Mouse (Mus musculus) urinary bladder, postnatal 25 days (tissue): ENCODE data around the gene Doc2a.
"Not testable (repeated sequence)": the region's sequence is repeated elsewhere in the genome, so short reads cannot be mapped to it uniquely, and the experiment has no call there.

Experiments
- DNase-seq: peaks from one replicate; pipeline ENCODE4 v3.0.0; 2022; ENCODE audit warnings: low spot score

Gene Doc2a

DNA sequence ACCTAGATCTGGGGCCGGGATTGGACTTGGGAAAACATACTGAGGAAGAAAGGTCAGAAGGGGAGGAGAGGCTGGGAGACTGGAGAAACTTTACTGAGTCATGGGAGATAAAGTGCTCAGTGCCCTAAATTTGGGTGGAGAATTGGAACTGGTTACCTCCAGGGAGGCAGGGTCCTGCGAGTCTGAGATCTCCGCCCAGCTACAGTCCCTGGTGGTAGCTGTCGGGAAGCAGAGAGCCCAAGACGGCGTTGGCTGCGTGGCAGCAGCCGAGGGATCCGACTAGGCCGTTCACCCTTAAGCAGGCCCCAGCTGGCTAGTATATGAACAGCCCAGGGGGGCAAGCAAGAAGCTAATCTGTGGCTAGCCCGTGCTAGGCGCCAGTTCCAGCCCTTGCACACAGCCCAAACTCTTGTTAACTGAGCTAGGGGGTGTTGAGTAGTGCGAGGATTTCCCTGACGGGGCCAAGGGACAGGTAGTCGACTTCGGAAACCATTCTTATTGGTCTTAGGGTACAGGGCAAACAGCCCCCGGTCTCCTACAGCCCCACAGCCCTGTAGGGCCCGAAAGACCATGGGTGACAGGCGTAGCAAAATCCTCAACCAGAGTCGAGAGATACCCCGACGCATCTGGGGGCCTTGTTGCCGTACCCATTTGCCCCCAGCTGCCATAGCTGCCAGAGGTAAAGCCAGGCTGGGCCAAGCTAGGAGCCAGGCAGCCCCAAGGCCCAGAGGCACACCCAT, 22.7 kb downstream of the Doc2a start:
- DNase-seq, result no peak

DNA sequence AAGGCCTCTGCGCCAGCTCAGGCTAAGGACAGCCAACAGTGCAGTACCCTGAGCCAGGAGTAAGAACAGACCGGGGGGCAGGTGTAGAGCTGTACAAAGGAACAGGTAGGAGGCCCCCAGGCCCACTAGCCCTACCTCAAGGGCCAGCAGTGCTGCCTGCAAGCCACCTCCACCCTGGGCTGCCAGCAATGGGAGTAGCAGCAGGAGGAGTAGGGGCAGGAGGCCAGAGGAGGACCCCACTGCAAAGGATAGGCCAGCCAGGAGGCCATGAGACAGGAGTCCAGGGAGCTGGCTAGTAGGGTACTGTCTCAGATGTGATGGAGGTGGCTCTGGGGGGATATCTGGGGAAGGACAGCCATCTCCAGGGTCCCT, 23.3 kb downstream of the Doc2a start:
- no peak for DNase-seq

DNA sequence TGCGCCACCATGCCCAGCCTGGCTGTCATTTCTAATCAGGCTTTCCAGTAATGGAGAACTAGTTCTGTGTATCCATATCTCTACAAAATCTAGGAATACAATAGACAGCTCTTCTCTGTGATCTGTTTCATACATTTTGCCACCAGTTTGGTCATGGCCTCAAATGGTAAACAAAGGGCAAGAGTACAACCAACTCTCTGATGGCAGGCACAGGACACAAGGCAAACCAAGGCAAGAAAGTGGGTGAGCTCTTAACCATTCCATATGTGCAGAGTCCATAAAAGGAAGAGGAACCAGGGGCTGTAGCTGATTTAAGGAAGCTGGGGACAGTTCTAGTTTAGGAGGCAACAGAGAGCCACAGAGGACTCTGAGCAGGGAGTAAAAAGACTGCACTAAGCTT, 30.0 kb downstream of the Doc2a start:
- no peak for DNase-seq

DNA sequence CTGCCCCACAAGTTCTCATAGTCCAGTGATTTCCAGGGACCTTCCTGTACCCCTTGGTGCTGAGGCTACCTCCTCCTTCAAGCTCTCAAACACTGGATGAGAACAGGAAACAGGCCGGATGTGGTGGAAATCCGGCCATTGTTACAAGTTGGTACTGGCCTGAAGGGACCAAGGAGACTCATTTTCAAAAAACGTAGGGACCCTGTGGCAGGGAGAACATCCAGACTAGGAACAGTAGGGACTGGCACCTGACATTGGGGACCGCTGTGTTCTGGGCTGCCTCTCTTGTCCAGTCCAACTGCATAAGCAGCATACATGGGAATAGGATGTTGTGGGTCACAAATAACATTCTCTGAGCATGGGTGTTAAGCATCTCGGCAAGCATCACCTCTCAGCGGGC, 33.8 kb downstream of the Doc2a start:
- no peak for DNase-seq

DNA sequence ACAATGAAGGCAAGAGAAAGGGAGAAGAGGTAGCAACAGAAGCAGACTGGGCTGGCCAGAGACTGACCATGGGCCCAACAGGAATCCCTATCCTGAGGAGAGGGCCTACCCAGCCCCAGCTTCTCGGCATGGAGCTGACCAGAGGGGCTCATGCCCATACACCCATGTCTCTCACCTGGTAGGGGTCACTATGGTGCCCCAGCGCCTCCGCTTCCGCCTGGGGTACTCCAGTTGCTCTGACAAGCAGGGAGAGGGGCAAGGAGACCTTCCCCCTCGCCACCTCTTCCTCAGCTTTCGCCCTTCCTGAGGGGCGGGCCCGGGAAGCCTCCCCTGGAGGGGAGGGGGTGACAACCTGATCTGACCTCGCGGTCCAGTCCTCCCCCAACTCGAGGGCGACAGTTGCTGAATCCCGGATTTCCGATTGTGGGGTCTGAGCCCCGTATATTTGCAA, 36.5 kb downstream of the Doc2a start:
- DNase-seq, result no peak

DNA sequence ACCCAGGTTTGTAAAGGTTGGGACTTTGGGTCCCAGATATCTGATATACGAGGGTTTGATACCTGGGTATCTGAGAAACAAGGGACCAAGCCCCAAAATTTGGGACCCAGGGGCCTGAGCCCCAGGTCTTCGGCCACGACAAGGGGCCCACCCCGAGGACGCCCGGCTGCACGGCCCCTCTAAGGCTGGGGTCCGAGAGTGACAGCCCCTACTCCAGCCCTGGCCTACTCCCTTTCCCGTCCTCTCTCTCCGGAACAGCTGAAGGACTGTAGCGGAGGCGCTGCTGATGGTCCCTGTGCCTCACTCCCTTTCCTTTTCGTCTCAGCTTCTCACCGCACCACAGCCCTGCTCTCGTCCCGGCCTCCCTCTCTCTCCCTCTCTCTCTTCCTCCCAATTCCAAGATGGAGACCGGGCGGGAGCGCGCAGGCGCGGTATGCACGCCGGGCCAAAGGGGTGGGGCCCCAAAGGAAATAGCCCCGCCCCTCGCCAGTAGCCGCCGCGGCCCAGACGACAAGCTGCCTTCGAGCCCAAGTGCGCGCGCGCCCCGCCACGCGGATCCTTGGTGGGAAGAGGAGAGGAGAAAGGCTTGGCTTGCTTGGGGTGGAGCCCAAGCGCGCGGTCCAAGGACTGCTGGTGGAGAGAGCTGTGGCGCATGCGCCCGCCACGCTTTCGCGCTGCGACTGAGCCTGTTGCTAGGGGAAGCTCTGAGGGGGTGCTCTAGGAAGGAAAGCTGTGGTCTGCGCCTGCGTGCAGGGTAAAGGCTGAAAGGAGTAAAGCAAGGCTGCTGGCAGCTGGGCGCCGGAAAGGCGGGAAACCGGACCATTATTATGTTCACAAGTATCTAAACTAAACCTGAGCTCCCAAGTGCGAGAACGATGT, 37.3 kb downstream of the Doc2a start, which contains the start of gene Taok2:
Gene Taok2 (minus strand): TSS at position 418 of the 879 bp plus-strand sequence.
- DNase-seq, result peak; percentile 97

DNA sequence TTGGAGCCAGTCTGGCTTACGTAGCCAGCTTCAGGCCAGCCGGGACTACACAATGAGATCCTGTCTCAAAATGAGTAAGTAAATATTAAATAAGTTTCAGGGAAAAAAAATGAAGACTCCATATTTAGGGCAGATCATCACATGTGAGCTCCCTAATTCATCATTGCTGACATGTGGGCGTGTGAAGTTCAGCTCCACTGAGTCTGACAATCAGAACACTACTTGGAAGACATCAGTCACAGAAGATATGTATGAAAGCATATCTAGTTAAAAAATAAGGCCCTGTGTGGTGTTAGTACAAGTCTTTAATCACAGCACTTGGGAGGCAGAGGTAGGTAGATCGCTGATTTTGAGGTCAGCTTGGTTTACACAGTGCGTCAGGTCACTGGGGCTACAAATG, 40.1 kb downstream of the Doc2a start:
- no peak for DNase-seq

DNA sequence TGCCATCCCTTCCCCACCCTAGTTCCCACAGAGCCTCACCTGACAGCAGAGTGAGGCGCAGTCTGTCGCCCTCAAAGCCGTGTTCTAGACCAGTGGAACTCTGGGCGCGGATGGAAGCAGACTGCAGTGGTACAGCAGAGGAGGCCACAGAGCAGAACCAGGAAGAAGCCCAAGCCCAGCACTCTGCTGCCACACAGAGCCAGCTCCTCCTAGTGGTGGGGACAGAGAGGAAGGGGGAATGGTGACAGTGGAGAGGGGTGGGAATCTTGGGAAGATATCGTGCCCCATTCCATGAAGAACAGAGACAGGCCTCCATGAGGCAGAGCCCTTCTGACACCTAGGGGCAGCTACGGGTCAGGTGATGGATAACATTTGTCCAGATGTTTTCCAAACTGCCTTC, 41.6 kb downstream of the Doc2a start:
- no peak for DNase-seq

DNA sequence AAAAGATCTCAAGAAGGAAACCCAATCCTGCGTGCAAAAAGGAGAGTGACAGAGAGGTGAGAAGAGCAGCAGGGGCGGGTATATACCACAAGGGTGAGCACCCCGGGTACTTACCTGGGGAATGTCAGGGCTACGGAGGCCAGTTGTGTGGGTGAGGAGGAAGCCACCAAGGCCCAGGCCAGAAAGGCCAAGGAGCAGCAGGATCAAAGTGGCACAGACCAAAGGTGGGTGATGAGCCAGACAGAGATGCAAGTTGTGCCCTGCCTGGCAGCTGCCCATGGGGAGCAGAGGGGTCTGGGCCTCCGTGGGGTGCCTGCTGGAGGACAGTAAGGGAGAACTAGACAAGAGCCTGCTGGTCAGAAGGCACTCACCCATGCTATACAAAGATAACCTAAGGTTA, 49.7 kb downstream of the Doc2a start:
- DNase-seq, result no peak

DNA sequence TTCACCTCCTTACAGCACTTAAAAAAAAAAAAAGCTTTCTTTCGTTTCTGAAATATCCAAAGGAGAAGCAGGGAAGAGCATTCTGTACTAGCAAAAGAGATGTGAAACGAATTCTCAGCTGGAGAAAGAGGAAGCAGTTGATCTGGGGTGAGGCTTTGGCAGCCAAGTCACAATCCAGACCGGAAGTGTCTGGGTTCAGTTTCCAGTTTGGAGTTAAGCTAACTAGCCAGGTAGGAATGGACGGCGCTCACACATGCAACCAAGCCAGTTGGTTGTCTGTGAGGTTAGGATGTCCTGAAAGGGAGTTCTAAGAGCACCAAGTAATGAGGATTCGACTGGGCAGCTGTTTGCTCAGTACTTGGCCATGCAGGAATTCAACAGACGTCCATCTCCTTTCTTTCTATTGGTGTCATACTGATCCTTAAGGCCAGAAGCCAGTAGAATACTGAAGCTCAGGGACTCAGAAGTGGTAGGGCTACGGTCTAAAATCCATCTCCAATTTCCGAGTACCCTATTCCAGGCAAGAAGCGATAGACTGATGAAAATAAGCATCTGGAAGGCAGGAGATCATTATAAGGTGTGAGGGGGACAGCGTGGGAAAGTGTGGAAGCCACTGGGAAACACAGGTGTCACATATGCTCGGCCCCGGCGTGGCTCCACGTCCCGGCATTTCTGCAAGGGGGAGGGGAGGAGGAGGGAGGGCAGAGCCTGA, 50.3 kb downstream of the Doc2a start:
- no peak for DNase-seq

DNA sequence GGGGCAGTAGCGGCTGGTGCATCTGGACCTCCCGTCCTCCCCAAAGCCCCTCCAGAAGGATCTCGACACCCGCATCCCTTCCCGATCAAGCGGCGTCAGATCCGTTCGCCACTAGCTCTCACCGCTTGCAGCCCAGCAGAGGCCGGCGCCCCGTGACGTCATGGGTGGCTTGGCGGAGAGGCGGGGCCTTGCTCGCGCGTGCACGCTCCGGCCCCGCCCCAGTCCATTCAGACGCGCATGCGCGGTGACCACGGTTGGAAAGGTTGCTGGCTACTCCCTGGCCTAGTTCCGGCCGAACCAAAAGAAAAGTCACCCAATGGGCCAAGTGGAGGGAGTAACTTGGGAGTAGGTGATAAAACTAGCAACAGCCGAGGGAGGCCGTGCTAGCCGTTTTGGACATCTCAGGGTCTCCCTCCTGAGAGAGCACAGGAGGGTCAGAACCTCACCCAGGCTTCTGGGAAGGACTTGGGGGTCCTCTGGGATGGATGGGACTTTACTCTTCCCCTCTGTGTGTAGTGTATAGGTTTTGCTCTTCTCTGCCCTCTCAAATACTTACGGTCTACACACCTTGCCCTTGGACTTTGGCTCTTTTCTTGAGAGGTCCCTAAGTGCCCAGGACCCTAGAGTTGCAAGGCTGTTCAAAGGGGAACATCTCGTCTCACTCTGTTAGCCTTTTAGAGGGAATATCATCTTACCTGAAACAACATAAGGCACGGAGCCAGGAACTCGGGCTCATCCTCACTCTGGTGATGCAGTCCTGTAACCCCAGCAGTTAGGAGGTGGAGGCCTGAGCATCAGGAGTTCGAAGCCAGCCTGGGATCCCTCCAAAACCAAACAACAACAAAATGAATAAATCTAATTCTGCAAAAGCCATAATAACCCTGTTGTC, 51.1 kb downstream of the Doc2a start:
- peak; percentile 99 for DNase-seq

DNA sequence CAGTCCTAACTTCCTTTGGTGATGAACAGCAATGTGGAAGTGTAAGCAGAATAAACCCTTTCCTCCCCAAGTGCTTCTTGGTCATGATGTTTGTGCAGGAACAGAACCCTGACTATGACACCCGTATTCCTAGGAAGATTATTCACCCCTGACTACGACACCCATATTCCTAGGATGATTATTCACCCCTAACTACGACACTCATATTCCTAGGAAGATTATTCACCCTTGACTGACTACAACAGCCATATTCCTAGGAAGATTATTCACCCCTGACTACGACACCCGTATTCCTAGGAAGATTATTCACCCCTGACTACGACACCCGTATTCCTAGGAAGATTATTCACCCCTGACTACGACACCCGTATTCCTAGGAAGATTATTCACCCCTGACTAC, 52.6 kb downstream of the Doc2a start:
- not testable (repeated sequence) for DNase-seq
